Mouse (Mus musculus): Measurements from ENCODE around the gene Cep126. TPM values are rescaled to one million over a fixed set of nuclear protein-coding genes. Genes with fewer than 3 reads are reported as not detected.

Cep126 gene
- 1.5 and 2.2 TPM in 2 replicates for polyA plus RNA-seq (2015; fragmentation: Nextera tagmentation; extraction: Ambion mirVana)

GRCm38 (mm10) chr9:8134117-8134574 lies at the start of gene Cep126:
Gene Cep126 (minus strand): TSS chr9:8134294.
- Histone ChIP-seq H3K27me3 (peaks cover 6% of the 10 kb centered on the region; the same call in 1 of the 2 replicates), H3K9me3 (replicated peaks) (no peaks in the 10 kb centered on the region), H3K36me3 (no peaks in the 10 kb centered on the region), H3K4me1 (replicated peaks) (peaks cover 5% of the 10 kb centered on the region), H3K4me2 (peak within 1 kb of the TSS; percentile 84), H3K27ac (no peak within 1 kb of the TSS), H3K9ac (peak within 1 kb of the TSS; percentile 66), H3K4me3 (peak within 1 kb of the TSS; percentile 94)
- WGBS, result 1% methylated on average over 72 of the region's 72 CpGs
- ATAC-seq (replicated peaks; ENCODE audit: insufficient number of reproducible peaks, insufficient read depth, low FRiP score, low read depth), result peak; percentile 96

GRCm38 (mm10) chr9:8179554-8179953 lies 45.5 kb upstream of the Cep126 start:
- Histone ChIP-seq H3K4me2 (no peak overlapping the region), H3K36me3 (no peaks in the 10 kb centered on the region), H3K27me3 (no peaks in the 10 kb centered on the region), H3K4me3 (no peak overlapping the region), H3K27ac (no peak overlapping the region), H3K9ac (no peak overlapping the region), H3K4me1 (replicated peaks) (no peaks in the 10 kb centered on the region), H3K9me3 (replicated peaks) (no peaks in the 10 kb centered on the region)
- no peak for ATAC-seq (replicated peaks; ENCODE audit: insufficient number of reproducible peaks, insufficient read depth, low FRiP score, low read depth)
- WGBS, result 80% methylated on average over 3 of the region's 3 CpGs

GRCm38 (mm10) chr9:8177099-8177498 lies 43.0 kb upstream of the Cep126 start:
- Histone ChIP-seq H3K4me3 (no peak overlapping the region), H3K27me3 (no peaks in the 10 kb centered on the region), H3K4me2 (no peak overlapping the region), H3K27ac (no peak overlapping the region), H3K9ac (no peak overlapping the region), H3K9me3 (replicated peaks) (no peaks in the 10 kb centered on the region), H3K36me3 (no peaks in the 10 kb centered on the region), H3K4me1 (replicated peaks) (no peaks in the 10 kb centered on the region)
- no peak for ATAC-seq (replicated peaks; ENCODE audit: insufficient number of reproducible peaks, insufficient read depth, low FRiP score, low read depth)
- WGBS, result 69% methylated on average over 3 of the region's 3 CpGs

GRCm38 (mm10) chr9:8157011-8157410 lies 22.9 kb upstream of the Cep126 start:
- Histone ChIP-seq H3K27ac (no peak overlapping the region), H3K9ac (no peak overlapping the region), H3K4me1 (replicated peaks) (no peaks in the 10 kb centered on the region), H3K4me3 (no peak overlapping the region), H3K9me3 (replicated peaks) (no peaks in the 10 kb centered on the region), H3K4me2 (no peak overlapping the region), H3K36me3 (no peaks in the 10 kb centered on the region), H3K27me3 (no peaks in the 10 kb centered on the region)
- 71% methylated on average over 2 of the region's 2 CpGs for whole genome bisulfite sequencing
- no peak for ATAC-seq (replicated peaks; ENCODE audit: insufficient number of reproducible peaks, insufficient read depth, low FRiP score, low read depth)

GRCm38 (mm10) chr9:8139501-8139900 lies 5.4 kb upstream of the Cep126 start:
- no peak for ATAC-seq (replicated peaks; ENCODE audit: insufficient number of reproducible peaks, insufficient read depth, low FRiP score, low read depth)
- WGBS, result 64% methylated on average over 1 of the region's 1 CpGs

GRCm38 (mm10) chr9:8133586-8134115 lies 443 bp downstream of the Cep126 start:
- H3K27me3 ChIP-seq, result peaks cover 6% of the 10 kb centered on the region; the same call in 1 of the 2 replicates
- no peak for ATAC-seq (replicated peaks; ENCODE audit: insufficient number of reproducible peaks, insufficient read depth, low FRiP score, low read depth)
- 2% methylated on average over 22 of the region's 22 CpGs for whole genome bisulfite sequencing
- peak overlapping the region; percentile 94 for H3K4me3 ChIP-seq
- H3K27ac ChIP-seq, result no peak overlapping the region
- no peaks in the 10 kb centered on the region for H3K9me3 ChIP-seq (replicated peaks)
- H3K9ac ChIP-seq, result peak overlapping the region; percentile 66
- peaks cover 5% of the 10 kb centered on the region for H3K4me1 ChIP-seq (replicated peaks)
- H3K36me3 ChIP-seq, result no peaks in the 10 kb centered on the region
- peak overlapping the region; percentile 84 for H3K4me2 ChIP-seq

More at GRCm38 (mm10) chr9:8139501-8139900, 5.4 kb upstream of the Cep126 start:
- H3K27me3 ChIP-seq, result peaks cover 6% of the 10 kb centered on the region; the same call in 1 of the 2 replicates
- no peak overlapping the region for H3K4me2 ChIP-seq
- no peak overlapping the region for H3K4me3 ChIP-seq
- H3K9ac ChIP-seq, result no peak overlapping the region
- no peaks in the 10 kb centered on the region for H3K9me3 ChIP-seq (replicated peaks)
- H3K36me3 ChIP-seq, result no peaks in the 10 kb centered on the region
- peaks cover 4% of the 10 kb centered on the region for H3K4me1 ChIP-seq (replicated peaks)
- no peak overlapping the region for H3K27ac ChIP-seq

GRCm38 (mm10) chr9:8123495-8123894 lies 10.6 kb downstream of the Cep126 start:
- ATAC-seq (replicated peaks; ENCODE audit: insufficient number of reproducible peaks, insufficient read depth, low FRiP score, low read depth), result no peak
- Histone ChIP-seq H3K4me1 (replicated peaks) (no peaks in the 10 kb centered on the region), H3K9me3 (replicated peaks) (no peaks in the 10 kb centered on the region), H3K4me2 (no peak overlapping the region), H3K4me3 (no peak overlapping the region), H3K27ac (no peak overlapping the region), H3K36me3 (no peaks in the 10 kb centered on the region), H3K9ac (no peak overlapping the region), H3K27me3 (no peaks in the 10 kb centered on the region)
- 77% methylated on average over 8 of the region's 8 CpGs for WGBS

GRCm38 (mm10) chr9:8114516-8114915 lies 19.6 kb downstream of the Cep126 start:
- no peak for ATAC-seq (replicated peaks; ENCODE audit: insufficient number of reproducible peaks, insufficient read depth, low FRiP score, low read depth)
- Histone ChIP-seq H3K27me3 (no peaks in the 10 kb centered on the region), H3K9me3 (replicated peaks) (peaks cover 4% of the 10 kb centered on the region; the same call in 1 of the 2 replicates), H3K36me3 (peaks cover 6% of the 10 kb centered on the region; the same call in 1 of the 2 replicates), H3K4me2 (no peak overlapping the region), H3K27ac (no peak overlapping the region), H3K4me3 (no peak overlapping the region), H3K4me1 (replicated peaks) (no peaks in the 10 kb centered on the region), H3K9ac (no peak overlapping the region)
- WGBS, result 73% methylated on average over 5 of the region's 5 CpGs

GRCm38 (mm10) chr9:8103050-8103449 lies 31.0 kb downstream of the Cep126 start:
- H3K36me3 ChIP-seq, result no peaks in the 10 kb centered on the region
- ATAC-seq (replicated peaks; ENCODE audit: insufficient number of reproducible peaks, insufficient read depth, low FRiP score, low read depth), result no peak
- H3K27me3 ChIP-seq, result no peaks in the 10 kb centered on the region
- H3K9ac ChIP-seq, result no peak overlapping the region
- no peaks in the 10 kb centered on the region for H3K9me3 ChIP-seq (replicated peaks)
- no peaks in the 10 kb centered on the region for H3K4me1 ChIP-seq (replicated peaks)
- no peak overlapping the region for H3K4me3 ChIP-seq
- no peak overlapping the region for H3K27ac ChIP-seq
- H3K4me2 ChIP-seq, result no peak overlapping the region
- 79% methylated on average over 4 of the region's 4 CpGs for WGBS

- H3K4me1 ChIP-seq (replicated peaks), result no peaks in the 10 kb centered on the region
- WGBS, result 71% methylated on average over 6 of the region's 6 CpGs
- no peaks in the 10 kb centered on the region for H3K27me3 ChIP-seq
- no peak overlapping the region for H3K4me3 ChIP-seq
- H3K9ac ChIP-seq, result no peak overlapping the region
- ATAC-seq (replicated peaks; ENCODE audit: insufficient number of reproducible peaks, insufficient read depth, low FRiP score, low read depth), result no peak
- no peaks in the 10 kb centered on the region for H3K9me3 ChIP-seq (replicated peaks)
- no peaks in the 10 kb centered on the region for H3K36me3 ChIP-seq
- no peak overlapping the region for H3K4me2 ChIP-seq
- no peak overlapping the region for H3K27ac ChIP-seq
Observed at GRCm38 (mm10) chr9:8100962-8101361, 33.1 kb downstream of the Cep126 start.

GRCm38 (mm10) chr9:8078882-8079281 lies 55.2 kb downstream of the Cep126 start:
- 81% methylated on average over 5 of the region's 5 CpGs for WGBS
- H3K36me3 ChIP-seq, result no peaks in the 10 kb centered on the region
- no peak overlapping the region for H3K27ac ChIP-seq
- no peak for ATAC-seq (replicated peaks; ENCODE audit: insufficient number of reproducible peaks, insufficient read depth, low FRiP score, low read depth)
- H3K27me3 ChIP-seq, result no peaks in the 10 kb centered on the region
- H3K4me3 ChIP-seq, result no peak overlapping the region
- no peaks in the 10 kb centered on the region for H3K9me3 ChIP-seq (replicated peaks)
- no peak overlapping the region for H3K4me2 ChIP-seq
- no peaks in the 10 kb centered on the region for H3K4me1 ChIP-seq (replicated peaks)
- no peak overlapping the region for H3K9ac ChIP-seq

GRCm38 (mm10) chr9:8074345-8074744 lies 59.7 kb downstream of the Cep126 start:
- no peak for ATAC-seq (replicated peaks; ENCODE audit: insufficient number of reproducible peaks, insufficient read depth, low FRiP score, low read depth)
- H3K4me1 ChIP-seq (replicated peaks), result no peaks in the 10 kb centered on the region

More at GRCm38 (mm10) chr9:8074345-8074744, 59.7 kb downstream of the Cep126 start:
- Histone ChIP-seq H3K9ac (no peak overlapping the region), H3K9me3 (replicated peaks) (no peaks in the 10 kb centered on the region), H3K4me3 (no peak overlapping the region), H3K27me3 (no peaks in the 10 kb centered on the region), H3K4me2 (no peak overlapping the region), H3K27ac (no peak overlapping the region), H3K36me3 (no peaks in the 10 kb centered on the region)

Data from heart, embryonic 15.5 days (tissue).